Mouse (Mus musculus) kidney, postnatal 14 days (tissue): Measurements from ENCODE around the gene Adprhl2.
A peak's percentile ranks its signal among the peaks of the same experiment; 100 is the strongest.

Source experiments
- DNase-seq: peaks from one replicate; pipeline ENCODE4 v3.0.0; 2022; ENCODE audit warnings: mixed read lengths

Gene Adprhl2

GRCm38 (mm10) chr4:126305428-126305827 is 16.1 kb downstream of the Adprhl2 start:
- DNase-seq = no peak

GRCm38 (mm10) chr4:126303877-126304276 is 17.6 kb downstream of the Adprhl2 start:
- DNase-seq = no peak

GRCm38 (mm10) chr4:126301584-126302309 is 19.8 kb downstream of the Adprhl2 start:
- peak; percentile 28 for DNase-seq

- DNase-seq = peak; percentile 23
These were observed 20.5 kb downstream of the Adprhl2 start for GRCm38 (mm10) chr4:126300916-126301583.

GRCm38 (mm10) chr4:126296617-126297101 is 24.8 kb downstream of the Adprhl2 start:
- DNase-seq = peak; percentile 80

- no peak for DNase-seq
These were observed 25.6 kb downstream of the Adprhl2 start for GRCm38 (mm10) chr4:126295937-126296336.

- no peak for DNase-seq
These were observed 26.4 kb downstream of the Adprhl2 start for GRCm38 (mm10) chr4:126295152-126295551.

GRCm38 (mm10) chr4:126291196-126291595 is 30.3 kb downstream of the Adprhl2 start:
- DNase-seq = no peak

- no peak for DNase-seq
These were observed 31.2 kb downstream of the Adprhl2 start for GRCm38 (mm10) chr4:126290314-126290713.

- DNase-seq = no peak
These were observed 33.3 kb downstream of the Adprhl2 start for GRCm38 (mm10) chr4:126288085-126288666.

- no peak for DNase-seq
These were observed 34.1 kb downstream of the Adprhl2 start for GRCm38 (mm10) chr4:126287302-126287995.

GRCm38 (mm10) chr4:126286492-126286891 is 35.0 kb downstream of the Adprhl2 start, which contains the start of gene Col8a2:
TSS of gene Col8a2 (plus strand) at chr4:126286793.
- peak; percentile 52 for DNase-seq

- DNase-seq = no peak
These were observed 37.9 kb downstream of the Adprhl2 start for GRCm38 (mm10) chr4:126283582-126283981.

- DNase-seq = no peak
These were observed 39.8 kb downstream of the Adprhl2 start for GRCm38 (mm10) chr4:126281706-126282105.

- DNase-seq = no peak
These were observed 42.5 kb downstream of the Adprhl2 start for GRCm38 (mm10) chr4:126278961-126279360.

GRCm38 (mm10) chr4:126278565-126278915 is 43.0 kb downstream of the Adprhl2 start:
- DNase-seq = no peak

- peak; percentile 59 for DNase-seq
These were observed 43.5 kb downstream of the Adprhl2 start for GRCm38 (mm10) chr4:126277906-126278564.

- peak; percentile 56 for DNase-seq
These were observed 45.8 kb downstream of the Adprhl2 start for GRCm38 (mm10) chr4:126275681-126276131.

GRCm38 (mm10) chr4:126275081-126275480 is 46.4 kb downstream of the Adprhl2 start:
- no peak for DNase-seq

- no peak for DNase-seq
These were observed 47.8 kb downstream of the Adprhl2 start for GRCm38 (mm10) chr4:126273753-126274152.

GRCm38 (mm10) chr4:126269292-126269691 is 52.2 kb downstream of the Adprhl2 start:
- no peak for DNase-seq
